Mouse (Mus musculus) kidney, adult 2 months (tissue): ENCODE measurements around the gene Pip5kl1. TPM values are rescaled to one million over a fixed set of nuclear protein-coding genes. Genes with fewer than 3 reads are reported as not detected.

Source experiments
- DNase-seq: peaks from one replicate; pipeline ENCODE4 v3.0.0; 2021
- H3K27ac ChIP-seq: fragments of 200-500 bp; 2 replicates; pipeline ENCODE4 v1.5.1; 2012; ENCODE audit warnings: low read depth, low read length, control low read depth, inconsistent platforms; ENCODE audit not compliant: insufficient read depth
- H3K27me3 ChIP-seq: fragments of 200-500 bp; replicated peaks from 2 replicates; pipeline ENCODE4 v1.6.1; 2012; ENCODE audit warnings: mild to moderate bottlenecking, moderate library complexity, low read length, inconsistent platforms; ENCODE audit not compliant: control insufficient read depth, insufficient read depth
- H3K36me3 ChIP-seq: fragments of 200-500 bp; 2 replicates; pipeline ENCODE4 v1.6.1; 2012; ENCODE audit warnings: mild to moderate bottlenecking, moderate library complexity, low read length, inconsistent platforms; ENCODE audit not compliant: control insufficient read depth, insufficient read depth
- H3K4me1 ChIP-seq: fragments of 200-500 bp; 2 replicates; pipeline ENCODE4 v1.6.1; 2011; ENCODE audit warnings: low read length; ENCODE audit not compliant: control insufficient read depth, insufficient read depth
- H3K4me3 ChIP-seq: fragments of 200-500 bp; 2 replicates; pipeline ENCODE4 v1.5.1; 2011; ENCODE audit warnings: mild to moderate bottlenecking, low read depth, low read length, control low read depth; ENCODE audit not compliant: insufficient read depth
- CTCF ChIP-seq: fragments of 200-500 bp; conservative IDR thresholded peaks from 2 replicates; pipeline ENCODE4 v1.5.1; 2011; ENCODE audit warnings: low read depth, mild to moderate bottlenecking, control low read depth, low read length, moderate library complexity, mixed read lengths; ENCODE audit not compliant: insufficient read depth, insufficient read length
- POLR2A ChIP-seq: fragments of 200-500 bp; IDR thresholded peaks from one replicate; pipeline ENCODE4 v1.6.1; 2011; ENCODE audit warnings: low read depth, low read length, control low read depth
- WGBS: fragments of 180-500 bp; shearing (Covaris S2); methylation state at CpG from one replicate; pipeline ENCODE4 v1.1.7; 2018; 5-methylcytosine and 5-hydroxymethylcytosine counted together
- polyA plus RNA-seq: library from polyadenylated mRNA; depleted of rRNA; stranded (reverse); fragments of >200 nt; gene quantifications from 2 replicates; pipeline ENCODE4 v1.2.3, GENCODE M21; 2012

Gene Pip5kl1
- polyA plus RNA-seq, 1 experiment, result not detected

- peak; percentile 92 for DNase-seq
- no peaks in the 10 kb centered on the region for H3K36me3 ChIP-seq
- no peaks in the 10 kb centered on the region for H3K4me1 ChIP-seq
- TF ChIP-seq POLR2A (no peak), CTCF (0 out of 2 replicates have a peak, but pooled peaks have one; percentile 15)
- H3K27ac ChIP-seq, result peak within 1 kb of the TSS; percentile 76
- 2% methylated on average over 38 of the region's 38 CpGs for WGBS
- H3K27me3 ChIP-seq, result no peaks in the 10 kb centered on the region
- H3K4me3 ChIP-seq, result peak within 1 kb of the TSS; percentile 71
Measured at GRCm38 (mm10) chr2:32586871-32587351, 12.3 kb downstream of the Pip5kl1 start, which contains the start of gene St6galnac4. TSS of gene St6galnac4 (plus strand) at chr2:32587095.

- no peaks in the 10 kb centered on the region for H3K36me3 ChIP-seq
- H3K4me1 ChIP-seq, result no peaks in the 10 kb centered on the region
- peak; percentile 57 for DNase-seq
- 51% methylated on average over 9 of the region's 9 CpGs for WGBS
- H3K4me3 ChIP-seq, result peak overlapping the region; percentile 71
- H3K27me3 ChIP-seq, result no peaks in the 10 kb centered on the region
- TF ChIP-seq CTCF, result no peak
- TF ChIP-seq POLR2A, result no peak
- peak overlapping the region; percentile 76 for H3K27ac ChIP-seq
Measured at GRCm38 (mm10) chr2:32587731-32588321, 13.2 kb downstream of the Pip5kl1 start.

GRCm38 (mm10) chr2:32589213-32589795, 14.7 kb downstream of the Pip5kl1 start:
- H3K27ac ChIP-seq, result no peak overlapping the region
- TF ChIP-seq POLR2A, result no peak
- no peak for TF ChIP-seq CTCF
- DNase-seq, result peak; percentile 69
- no peaks in the 10 kb centered on the region for H3K36me3 ChIP-seq
- 71% methylated on average over 11 of the region's 11 CpGs for WGBS
- no peak overlapping the region for H3K4me3 ChIP-seq
- H3K27me3 ChIP-seq, result no peaks in the 10 kb centered on the region
- no peaks in the 10 kb centered on the region for H3K4me1 ChIP-seq

GRCm38 (mm10) chr2:32590224-32590623, 15.6 kb downstream of the Pip5kl1 start:
- H3K4me3 ChIP-seq, result no peak overlapping the region
- no peaks in the 10 kb centered on the region for H3K36me3 ChIP-seq
- TF ChIP-seq POLR2A, result no peak
- no peak for TF ChIP-seq CTCF
- H3K27ac ChIP-seq, result no peak overlapping the region
- DNase-seq, result peak; percentile 29
- 47% methylated on average over 10 of the region's 10 CpGs for WGBS
- no peaks in the 10 kb centered on the region for H3K4me1 ChIP-seq
- H3K27me3 ChIP-seq, result no peaks in the 10 kb centered on the region

GRCm38 (mm10) chr2:32591249-32591648, 16.7 kb downstream of the Pip5kl1 start:
- 82% methylated on average over 6 of the region's 6 CpGs for WGBS
- Histone ChIP-seq H3K4me3 (no peak overlapping the region), H3K27me3 (no peaks in the 10 kb centered on the region), H3K27ac (no peak overlapping the region), H3K4me1 (no peaks in the 10 kb centered on the region), H3K36me3 (no peaks in the 10 kb centered on the region)
- no peak for DNase-seq
- TF ChIP-seq POLR2A, result no peak
- no peak for TF ChIP-seq CTCF

GRCm38 (mm10) chr2:32596725-32597124, 22.1 kb downstream of the Pip5kl1 start:
- Histone ChIP-seq H3K27ac (no peak overlapping the region), H3K4me3 (no peak overlapping the region), H3K27me3 (no peaks in the 10 kb centered on the region), H3K4me1 (no peaks in the 10 kb centered on the region), H3K36me3 (no peaks in the 10 kb centered on the region)
- TF ChIP-seq CTCF, result no peak
- TF ChIP-seq POLR2A, result no peak
- no peak for DNase-seq
- WGBS, result 94% methylated on average over 13 of the region's 13 CpGs

GRCm38 (mm10) chr2:32597248-32597647, 22.7 kb downstream of the Pip5kl1 start:
- TF ChIP-seq POLR2A, result no peak
- TF ChIP-seq CTCF, result no peak
- 83% methylated on average over 5 of the region's 5 CpGs for WGBS

More at GRCm38 (mm10) chr2:32597248-32597647, 22.7 kb downstream of the Pip5kl1 start:
- Histone ChIP-seq H3K27ac (no peak overlapping the region), H3K27me3 (no peaks in the 10 kb centered on the region), H3K4me1 (no peaks in the 10 kb centered on the region), H3K4me3 (no peak overlapping the region), H3K36me3 (no peaks in the 10 kb centered on the region)
- no peak for DNase-seq
